Mouse (Mus musculus) lung, postnatal 0 days (tissue): ENCODE measurements at regions not wholly inside any gene's neighbourhood (a gene's known extent, or its start where the extent isn't known, plus 50 kb on each side); places are given as distances from the start of the nearest gene placed in this dataset.

Experiments
- CTCF ChIP-seq: IDR thresholded peaks from 2 replicates; pipeline ENCODE4 v1.5.1; 2016; ENCODE audit warnings: antibody characterized with exemption, mild to moderate bottlenecking
- EP300 ChIP-seq: IDR thresholded peaks from 2 replicates; pipeline ENCODE4 v1.6.1; 2016; ENCODE audit warnings: antibody characterized with exemption, mild to moderate bottlenecking, control low read depth

DNA sequence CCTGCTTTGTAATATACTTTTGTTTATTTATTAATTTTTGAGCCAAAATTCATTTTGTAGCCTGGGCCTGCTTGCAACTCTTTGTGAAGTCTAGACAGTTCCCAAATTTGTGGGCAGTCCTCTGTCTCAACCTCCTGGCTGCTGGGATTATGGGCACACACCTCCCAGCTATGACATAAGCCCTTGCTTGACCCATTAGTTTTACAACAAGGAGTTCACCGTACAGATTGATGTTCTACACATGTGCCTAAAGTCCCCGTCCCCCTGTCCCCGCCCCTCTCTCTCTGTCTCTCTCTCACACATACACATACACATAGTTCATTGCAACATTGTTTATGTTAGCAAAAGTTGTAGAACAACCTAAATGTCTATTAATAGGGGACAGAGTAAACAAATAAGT, 63.7 kb upstream of the Abca1 start:
- TF ChIP-seq EP300 = no peak
- TF ChIP-seq CTCF = no peak
